Mouse (Mus musculus) MEL (cell line): Measurements from ENCODE around the gene Stk39. TPM values are rescaled to one million over a fixed set of nuclear protein-coding genes. Genes with fewer than 3 reads are reported as not detected.

Experiments
- DNase-seq: peaks from one replicate; pipeline ENCODE4 v3.0.0; 2011; ENCODE audit warnings: low read depth, low spot score
- H3K27ac ChIP-seq: 2 replicates; pipeline ENCODE4 v1.5.1; 2012; ENCODE audit warnings: low read depth, mild to moderate bottlenecking, control low read depth, low read length, moderate library complexity; ENCODE audit not compliant: control insufficient read depth
- H3K27me3 ChIP-seq, 2 experiments: fragments of 150-350 bp in 1 of 2; sonication (generic) in 1 of 2; 2 replicates each; pipeline ENCODE4 v1.6.1; 2012; ENCODE audit warnings: low read length in 2 of 2, mild to moderate bottlenecking in 2 of 2, improper control_type of control experiment in 1 of 2, moderate library complexity in 1 of 2; ENCODE audit not compliant: insufficient read depth in 2 of 2, control insufficient read depth in 1 of 2
- H3K36me3 ChIP-seq, 2 experiments: 2 replicates each; pipeline ENCODE4 v1.6.1; 2012 to 2014; ENCODE audit warnings: low read length in 2 of 2, improper control_type of control experiment in 1 of 2, inconsistent platforms in 1 of 2, mild to moderate bottlenecking in 1 of 2; ENCODE audit not compliant: insufficient read depth in 2 of 2, control insufficient read depth in 1 of 2
- H3K4me1 ChIP-seq, 2 experiments: fragments of 150-350 bp in 1 of 2; sonication (generic) in 1 of 2; 2 replicates each; pipeline ENCODE4 v1.6.1; 2012; ENCODE audit warnings: low read length in 2 of 2, improper control_type of control experiment in 1 of 2, mild to moderate bottlenecking in 1 of 2; ENCODE audit not compliant: insufficient read depth in 2 of 2, control insufficient read depth in 1 of 2
- H3K4me3 ChIP-seq, 2 experiments: fragments of 150-350 bp in 1 of 2; sonication (generic) in 1 of 2; 2 replicates each; pipeline ENCODE4 v1.5.1; 2012; ENCODE audit warnings: low read depth in 2 of 2, low read length in 2 of 2, mild to moderate bottlenecking in 2 of 2, moderate library complexity in 2 of 2, control low read depth in 1 of 2, improper control_type of control experiment in 1 of 2; ENCODE audit not compliant: control insufficient read depth in 1 of 2, insufficient read depth in 1 of 2
- H3K79me2 ChIP-seq: 2 replicates; pipeline ENCODE4 v1.6.1; 2012; ENCODE audit warnings: mild to moderate bottlenecking, low read length, moderate library complexity; ENCODE audit not compliant: control insufficient read depth, poor library complexity, insufficient read depth
- H3K9ac ChIP-seq: 2 replicates; pipeline ENCODE4 v1.6.1; 2012; ENCODE audit warnings: low read depth, mild to moderate bottlenecking, control low read depth, low read length, moderate library complexity; ENCODE audit not compliant: control insufficient read depth, poor library complexity, severe bottlenecking
- H3K9me3 ChIP-seq: fragments of 150-350 bp; sonication (generic); replicated peaks from 2 replicates; pipeline ENCODE4 v1.6.1; 2012; ENCODE audit warnings: mild to moderate bottlenecking, low read length, improper control_type of control experiment, moderate library complexity; ENCODE audit not compliant: insufficient read depth
- CHD1 ChIP-seq: IDR thresholded peaks from 2 replicates; pipeline ENCODE4 v1.6.1; 2012; ENCODE audit warnings: low read depth, mild to moderate bottlenecking, inconsistent platforms, low read length, improper control_type of control experiment
- E2F4 ChIP-seq: IDR thresholded peaks from 2 replicates; pipeline ENCODE4 v1.6.1; 2011; ENCODE audit warnings: low read depth, low read length, improper control_type of control experiment, borderline replicate concordance
- ETS1 ChIP-seq: IDR thresholded peaks from 2 replicates; pipeline ENCODE4 v1.6.1; 2012; ENCODE audit warnings: low read depth, mild to moderate bottlenecking, inconsistent platforms, low read length, improper control_type of control experiment, moderate library complexity
- GABPA ChIP-seq: IDR thresholded peaks from 2 replicates; pipeline ENCODE4 v1.6.1; 2012; ENCODE audit warnings: low read depth, mild to moderate bottlenecking, inconsistent platforms, low read length, improper control_type of control experiment, moderate library complexity
- GATA1 ChIP-seq: IDR thresholded peaks from 2 replicates; pipeline ENCODE4 v1.6.1; 2011; ENCODE audit warnings: low read depth, low read length, improper control_type of control experiment
- KAT2A ChIP-seq: conservative IDR thresholded peaks from 2 replicates; pipeline ENCODE4 v1.6.1; 2012; ENCODE audit warnings: low read depth, low read length, improper control_type of control experiment, inconsistent platforms
- MAFK ChIP-seq: IDR thresholded peaks from 2 replicates; pipeline ENCODE4 v1.6.1; 2011; ENCODE audit warnings: low read depth, mild to moderate bottlenecking, low read length, improper control_type of control experiment, borderline replicate concordance
- MAX ChIP-seq: IDR thresholded peaks from 2 replicates; pipeline ENCODE4 v1.6.1; 2011; ENCODE audit warnings: low read length, improper control_type of control experiment
- MAZ ChIP-seq: IDR thresholded peaks from 2 replicates; pipeline ENCODE4 v1.6.1; 2012; ENCODE audit warnings: low read depth, mild to moderate bottlenecking, inconsistent platforms, low read length, improper control_type of control experiment
- MEF2A ChIP-seq: IDR thresholded peaks from 2 replicates; pipeline ENCODE4 v1.6.1; 2014; ENCODE audit warnings: low read depth, mild to moderate bottlenecking, inconsistent platforms, low read length, improper control_type of control experiment; ENCODE audit not compliant: poor library complexity, insufficient replicate concordance, severe bottlenecking; ENCODE audit errors: extremely low read depth
- MXI1 ChIP-seq: IDR thresholded peaks from 2 replicates; pipeline ENCODE4 v1.6.1; 2011; ENCODE audit warnings: mild to moderate bottlenecking, low read depth, low read length, improper control_type of control experiment
- MYB ChIP-seq: IDR thresholded peaks from 2 replicates; pipeline ENCODE4 v1.6.1; 2011; ENCODE audit warnings: mild to moderate bottlenecking, low read depth, low read length, improper control_type of control experiment
- MYC ChIP-seq: IDR thresholded peaks from 2 replicates; pipeline ENCODE4 v1.6.1; 2011; ENCODE audit warnings: low read depth, mild to moderate bottlenecking, low read length, improper control_type of control experiment, moderate library complexity
- NELFE ChIP-seq: IDR thresholded peaks from 2 replicates; pipeline ENCODE4 v1.6.1; 2011; ENCODE audit warnings: low read depth, low read length, improper control_type of control experiment
- NRF1 ChIP-seq: IDR thresholded peaks from 2 replicates; pipeline ENCODE4 v1.6.1; 2014; ENCODE audit warnings: low read depth, mild to moderate bottlenecking, inconsistent platforms, low read length, improper control_type of control experiment, moderate library complexity; ENCODE audit not compliant: poor library complexity, insufficient read depth, severe bottlenecking
- POLR2A ChIP-seq, 2 experiments: IDR thresholded peaks; 2 replicates each; pipeline ENCODE4 v1.6.1; 2011 to 2012; ENCODE audit warnings: low read length in 2 of 2, mild to moderate bottlenecking in 2 of 2, control low read depth in 1 of 2, improper control_type of control experiment in 1 of 2, low read depth in 1 of 2, moderate library complexity in 1 of 2; ENCODE audit not compliant: control insufficient read depth in 1 of 2, insufficient read depth in 1 of 2, poor library complexity in 1 of 2
- POLR2AphosphoS2 ChIP-seq: IDR thresholded peaks from 2 replicates; pipeline ENCODE4 v1.6.1; 2011; ENCODE audit warnings: low read length, improper control_type of control experiment
- POLR2AphosphoS5 ChIP-seq: IDR thresholded peaks from 2 replicates; pipeline ENCODE4 v1.6.1; 2012; ENCODE audit warnings: low read depth, borderline replicate concordance, mild to moderate bottlenecking, inconsistent platforms, low read length, moderate library complexity, mixed read lengths
- RAD21 ChIP-seq: IDR thresholded peaks from 2 replicates; pipeline ENCODE4 v1.6.1; 2011; ENCODE audit warnings: mild to moderate bottlenecking, low read depth, low read length, improper control_type of control experiment
- SMC3 ChIP-seq: IDR thresholded peaks from 2 replicates; pipeline ENCODE4 v1.6.1; 2011; ENCODE audit warnings: low read depth, low read length, improper control_type of control experiment
- TAL1 ChIP-seq: IDR thresholded peaks from 2 replicates; pipeline ENCODE4 v1.6.1; 2012; ENCODE audit warnings: mild to moderate bottlenecking, inconsistent platforms, low read length, moderate library complexity, mixed read lengths
- UBTF ChIP-seq: IDR thresholded peaks from 2 replicates; pipeline ENCODE4 v1.6.1; 2012; ENCODE audit warnings: low read depth, mild to moderate bottlenecking, inconsistent platforms, low read length, improper control_type of control experiment, moderate library complexity, borderline replicate concordance; ENCODE audit not compliant: insufficient read depth
- USF2 ChIP-seq, 2 experiments: IDR thresholded peaks; 2 replicates each; pipeline ENCODE4 v1.6.1; 2011 to 2012; ENCODE audit warnings: improper control_type of control experiment in 2 of 2, low read length in 2 of 2, borderline replicate concordance in 1 of 2, inconsistent platforms in 1 of 2, low read depth in 1 of 2, mild to moderate bottlenecking in 1 of 2; ENCODE audit not compliant: insufficient read depth in 1 of 2
- ZC3H11A ChIP-seq: IDR thresholded peaks from 2 replicates; pipeline ENCODE4 v1.6.1; 2012; ENCODE audit warnings: low read depth, mild to moderate bottlenecking, inconsistent platforms, low read length, improper control_type of control experiment
- ZMIZ1 ChIP-seq: IDR thresholded peaks from 2 replicates; pipeline ENCODE4 v1.6.1; 2012; ENCODE audit warnings: low read depth, mild to moderate bottlenecking, inconsistent platforms, low read length, improper control_type of control experiment, moderate library complexity
- polyA plus RNA-seq, 2 experiments: library from polyadenylated mRNA; stranded (reverse) in 1 of 2; unstranded in 1 of 2; fragments of >175 nt in 1 of 2; fragments of >200 nt in 1 of 2; gene quantifications; 2 replicates each; pipeline versions ENCODE4 v1.2.1 to v1.2.4; 2012; ENCODE audit warnings: low replicate concordance in 2 of 2, low read depth in 1 of 2; ENCODE audit not compliant: insufficient read length in 2 of 2, insufficient read depth in 1 of 2, missing spikeins in 1 of 2
- total RNA-seq: library from RNA; depleted of rRNA; stranded (reverse); fragments of 300-350 nt; gene quantifications from 2 replicates; pipeline ENCODE4 v1.2.3, GENCODE M21; 2012

The Stk39 gene
- total and polyA plus RNA-seq, 3 experiments: not detected

GRCm38 (mm10) chr2:68229081-68229480, 243.0 kb downstream of the Stk39 start:
- H3K27me3 ChIP-seq: no peaks in the 10 kb centered on the region
- no peaks in the 10 kb centered on the region for H3K4me1 ChIP-seq
- H3K9ac ChIP-seq: no peak overlapping the region
- DNase-seq: no peak
- H3K36me3 ChIP-seq: no peaks in the 10 kb centered on the region
- no peaks in the 10 kb centered on the region for H3K9me3 ChIP-seq
- H3K27ac ChIP-seq: no peak overlapping the region
- H3K4me3 ChIP-seq: no peak overlapping the region
- H3K79me2 ChIP-seq: no peaks in the 10 kb centered on the region
- no peak for TF ChIP-seq MAX
- TF ChIP-seq MXI1: no peak
- no peak for TF ChIP-seq GABPA
- no peak for TF ChIP-seq RAD21
- no peak for TF ChIP-seq CHD1
- no peak for TF ChIP-seq TAL1
- TF ChIP-seq SMC3: no peak
- no peak for TF ChIP-seq KAT2A
- TF ChIP-seq E2F4: no peak
- TF ChIP-seq USF2 (IDR thresholded peaks at IDR 0.05; ENCODE audit: borderline replicate concordance in 1 of 2, insufficient read depth in 1 of 2, low read depth in 1 of 2, low read length in 2 of 2): no peak
- TF ChIP-seq NRF1: no peak
- no peak for TF ChIP-seq GATA1
- no peak for TF ChIP-seq POLR2AphosphoS5
- no peak for TF ChIP-seq ZMIZ1
- TF ChIP-seq POLR2A (IDR thresholded peaks at IDR 0.05; ENCODE audit: control insufficient read depth in 1 of 2, insufficient read depth in 1 of 2, low read depth in 1 of 2, low read length in 2 of 2, poor library complexity in 1 of 2): no peak
- no peak for TF ChIP-seq POLR2AphosphoS2
- TF ChIP-seq MYC: no peak
- no peak for TF ChIP-seq UBTF
- TF ChIP-seq, all 39 proteins: peak for 0

- Histone ChIP-seq H3K27ac (no peak overlapping the region), H3K4me1 (no peaks in the 10 kb centered on the region), H3K9me3 (no peaks in the 10 kb centered on the region), H3K79me2 (no peaks in the 10 kb centered on the region), H3K4me3 (no peak overlapping the region), H3K36me3 (no peaks in the 10 kb centered on the region), H3K27me3 (no peaks in the 10 kb centered on the region), H3K9ac (no peak overlapping the region)
- TF ChIP-seq MEF2A: no peak
- no peak for TF ChIP-seq MXI1
- TF ChIP-seq RAD21: no peak
- no peak for TF ChIP-seq POLR2A (IDR thresholded peaks at IDR 0.05; ENCODE audit: control insufficient read depth in 1 of 2, insufficient read depth in 1 of 2, low read depth in 1 of 2, low read length in 2 of 2, poor library complexity in 1 of 2)
- TF ChIP-seq POLR2AphosphoS5: no peak
- no peak for TF ChIP-seq TAL1
- no peak for TF ChIP-seq MAFK
- no peak for TF ChIP-seq MYB
- TF ChIP-seq NELFE: no peak
- no peak for TF ChIP-seq ZC3H11A
- no peak for TF ChIP-seq MAZ
- TF ChIP-seq ETS1: no peak
- DNase-seq: no peak
Observed at GRCm38 (mm10) chr2:68222227-68222873, 249.7 kb downstream of the Stk39 start.
